Mouse (Mus musculus): ENCODE measurements around the gene Oxsr1. TPM values are rescaled to one million over a fixed set of nuclear protein-coding genes. Genes with fewer than 3 reads are reported as not detected.
A peak's percentile ranks its signal among the peaks of the same experiment; 100 is the strongest.

Oxsr1 gene
- polyA plus RNA-seq, 1 experiment = 53.8 TPM

GRCm38 (mm10) chr9:119263067-119263466 lies 59.2 kb downstream of the Oxsr1 start:
- TF ChIP-seq CTCF (IDR thresholded peaks at IDR 0.05; ENCODE audit: borderline replicate concordance, extremely low read depth, insufficient read depth, insufficient read length) = no peak
- no peak for TF ChIP-seq POLR2A (IDR thresholded peaks at IDR 0.05; ENCODE audit: borderline replicate concordance, extremely low read depth, insufficient read depth, insufficient read length, poor library complexity, severe bottlenecking)
- DNase-seq (ENCODE audit: low read depth) = no peak

GRCm38 (mm10) chr9:119260825-119261224 lies 61.4 kb downstream of the Oxsr1 start:
- TF ChIP-seq POLR2A (IDR thresholded peaks at IDR 0.05; ENCODE audit: borderline replicate concordance, extremely low read depth, insufficient read depth, insufficient read length, poor library complexity, severe bottlenecking) = no peak
- no peak for TF ChIP-seq CTCF (IDR thresholded peaks at IDR 0.05; ENCODE audit: borderline replicate concordance, extremely low read depth, insufficient read depth, insufficient read length)
- DNase-seq (ENCODE audit: low read depth) = no peak

- no peak for DNase-seq (ENCODE audit: low read depth)
Observed at GRCm38 (mm10) chr9:119258785-119259184, 63.4 kb downstream of the Oxsr1 start.

GRCm38 (mm10) chr9:119258128-119258527 lies 64.1 kb downstream of the Oxsr1 start:
- TF ChIP-seq CTCF (IDR thresholded peaks at IDR 0.05; ENCODE audit: borderline replicate concordance, extremely low read depth, insufficient read depth, insufficient read length) (no peak), POLR2A (IDR thresholded peaks at IDR 0.05; ENCODE audit: borderline replicate concordance, extremely low read depth, insufficient read depth, insufficient read length, poor library complexity, severe bottlenecking) (no peak)
- no peak for DNase-seq (ENCODE audit: low read depth)

More at GRCm38 (mm10) chr9:119258785-119259184, 63.4 kb downstream of the Oxsr1 start:
- TF ChIP-seq CTCF (IDR thresholded peaks at IDR 0.05; ENCODE audit: borderline replicate concordance, extremely low read depth, insufficient read depth, insufficient read length) (no peak), POLR2A (IDR thresholded peaks at IDR 0.05; ENCODE audit: borderline replicate concordance, extremely low read depth, insufficient read depth, insufficient read length, poor library complexity, severe bottlenecking) (no peak)

- TF ChIP-seq POLR2A (IDR thresholded peaks at IDR 0.05; ENCODE audit: borderline replicate concordance, extremely low read depth, insufficient read depth, insufficient read length, poor library complexity, severe bottlenecking) = no peak
- no peak for TF ChIP-seq CTCF (IDR thresholded peaks at IDR 0.05; ENCODE audit: borderline replicate concordance, extremely low read depth, insufficient read depth, insufficient read length)
- DNase-seq (ENCODE audit: low read depth) = no peak
Observed at GRCm38 (mm10) chr9:119256161-119256560, 66.1 kb downstream of the Oxsr1 start.

- no peak for TF ChIP-seq POLR2A (IDR thresholded peaks at IDR 0.05; ENCODE audit: borderline replicate concordance, extremely low read depth, insufficient read depth, insufficient read length, poor library complexity, severe bottlenecking)
- no peak for TF ChIP-seq CTCF (IDR thresholded peaks at IDR 0.05; ENCODE audit: borderline replicate concordance, extremely low read depth, insufficient read depth, insufficient read length)
- DNase-seq (ENCODE audit: low read depth) = no peak
Observed at GRCm38 (mm10) chr9:119255096-119255495, 67.1 kb downstream of the Oxsr1 start.

GRCm38 (mm10) chr9:119254187-119254586 lies 68.0 kb downstream of the Oxsr1 start:
- TF ChIP-seq CTCF (IDR thresholded peaks at IDR 0.05; ENCODE audit: borderline replicate concordance, extremely low read depth, insufficient read depth, insufficient read length) = no peak
- TF ChIP-seq POLR2A (IDR thresholded peaks at IDR 0.05; ENCODE audit: borderline replicate concordance, extremely low read depth, insufficient read depth, insufficient read length, poor library complexity, severe bottlenecking) = no peak
- no peak for DNase-seq (ENCODE audit: low read depth)

- no peak for TF ChIP-seq CTCF (IDR thresholded peaks at IDR 0.05; ENCODE audit: borderline replicate concordance, extremely low read depth, insufficient read depth, insufficient read length)
- TF ChIP-seq POLR2A (IDR thresholded peaks at IDR 0.05; ENCODE audit: borderline replicate concordance, extremely low read depth, insufficient read depth, insufficient read length, poor library complexity, severe bottlenecking) = no peak
- no peak for DNase-seq (ENCODE audit: low read depth)
Observed at GRCm38 (mm10) chr9:119247996-119248395, 74.2 kb downstream of the Oxsr1 start.

- TF ChIP-seq POLR2A (IDR thresholded peaks at IDR 0.05; ENCODE audit: borderline replicate concordance, extremely low read depth, insufficient read depth, insufficient read length, poor library complexity, severe bottlenecking) (no peak), CTCF (IDR thresholded peaks at IDR 0.05; ENCODE audit: borderline replicate concordance, extremely low read depth, insufficient read depth, insufficient read length) (no peak)
Observed at GRCm38 (mm10) chr9:119246826-119247225, 75.4 kb downstream of the Oxsr1 start.

GRCm38 (mm10) chr9:119243981-119244380 lies 78.2 kb downstream of the Oxsr1 start:
- TF ChIP-seq CTCF (IDR thresholded peaks at IDR 0.05; ENCODE audit: borderline replicate concordance, extremely low read depth, insufficient read depth, insufficient read length) (no peak), POLR2A (IDR thresholded peaks at IDR 0.05; ENCODE audit: borderline replicate concordance, extremely low read depth, insufficient read depth, insufficient read length, poor library complexity, severe bottlenecking) (no peak)
- no peak for DNase-seq (ENCODE audit: low read depth)

More at GRCm38 (mm10) chr9:119246826-119247225, 75.4 kb downstream of the Oxsr1 start:
- peak; percentile 22 for DNase-seq (ENCODE audit: low read depth)

- no peak for DNase-seq (ENCODE audit: low read depth)
- TF ChIP-seq POLR2A (IDR thresholded peaks at IDR 0.05; ENCODE audit: borderline replicate concordance, extremely low read depth, insufficient read depth, insufficient read length, poor library complexity, severe bottlenecking) (no peak), CTCF (IDR thresholded peaks at IDR 0.05; ENCODE audit: borderline replicate concordance, extremely low read depth, insufficient read depth, insufficient read length) (no peak)
Observed at GRCm38 (mm10) chr9:119241169-119241865, 80.9 kb downstream of the Oxsr1 start.

All from brain, embryonic 14.5 days (tissue).